Mouse (Mus musculus): ENCODE measurements around the gene Olfr1195.
"Not testable (repeated sequence)": the region's sequence is repeated elsewhere in the genome, so short reads cannot be mapped to it uniquely, and the experiment has no call there.

The Olfr1195 gene

GRCm38 (mm10) chr2:88689087-88689486 lies at the start of gene Olfr1195:
TSS of gene Olfr1195 (minus strand) at chr2:88689187.
- no peak for DNase-seq (ENCODE audit: low spot score in 2 of 2)

DNA sequence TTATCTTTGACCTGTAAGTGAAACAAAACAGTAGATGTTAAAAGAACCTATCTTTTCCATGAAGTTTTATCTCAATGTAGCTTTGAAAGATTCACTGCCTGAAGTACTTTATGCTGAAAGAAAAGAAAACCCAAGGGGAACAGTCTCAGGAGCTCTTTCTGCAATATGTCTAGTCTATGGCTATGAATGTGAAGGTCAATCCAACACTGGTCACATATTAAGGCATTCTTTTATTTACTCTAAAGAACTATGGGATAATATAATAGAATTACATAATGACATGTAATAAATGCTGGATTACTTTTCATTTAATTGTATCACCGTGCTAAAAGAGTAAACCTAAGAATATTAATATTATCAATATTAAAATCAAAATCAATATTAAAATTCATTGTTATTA lies 43.3 kb upstream of the Olfr1195 start, which contains the start of gene Olfr1197:
Gene Olfr1197, minus strand, starts transcription at position 101 of the 400 bp plus-strand sequence.
- no peak for DNase-seq (ENCODE audit: low spot score in 2 of 2)

GRCm38 (mm10) chr2:88704497-88704896 lies 15.5 kb upstream of the Olfr1195 start, which contains the start of gene Olfr1196:
TSS of gene Olfr1196 (minus strand) at chr2:88704597.
- no peak for DNase-seq (ENCODE audit: low spot score in 2 of 2)

- DNase-seq (ENCODE audit: low spot score in 2 of 2): not testable (repeated sequence)
Measured at GRCm38 (mm10) chr2:88675328-88675727, 13.7 kb downstream of the Olfr1195 start, which contains the start of gene Olfr1193. TSS of gene Olfr1193 (plus strand) at chr2:88675628.

- no peak for DNase-seq (ENCODE audit: low spot score in 2 of 2)
Measured at GRCm38 (mm10) chr2:88648209-88648608, 40.8 kb downstream of the Olfr1195 start, which contains the start of gene Olfr1192-ps1. TSS of gene Olfr1192-ps1 (plus strand) at chr2:88648509.

GRCm38 (mm10) chr2:88640242-88640641 lies 48.7 kb downstream of the Olfr1195 start, which contains the start of gene Olfr1191-ps1:
TSS of gene Olfr1191-ps1 (plus strand) at chr2:88640542.
- DNase-seq (ENCODE audit: low spot score in 2 of 2): not testable (repeated sequence)
